Mouse (Mus musculus): ENCODE results near the gene Tbc1d1.
"Not testable (repeated sequence)": the region's sequence is repeated elsewhere in the genome, so short reads cannot be mapped to it uniquely, and the experiment has no call there.

Tbc1d1 gene

DNA sequence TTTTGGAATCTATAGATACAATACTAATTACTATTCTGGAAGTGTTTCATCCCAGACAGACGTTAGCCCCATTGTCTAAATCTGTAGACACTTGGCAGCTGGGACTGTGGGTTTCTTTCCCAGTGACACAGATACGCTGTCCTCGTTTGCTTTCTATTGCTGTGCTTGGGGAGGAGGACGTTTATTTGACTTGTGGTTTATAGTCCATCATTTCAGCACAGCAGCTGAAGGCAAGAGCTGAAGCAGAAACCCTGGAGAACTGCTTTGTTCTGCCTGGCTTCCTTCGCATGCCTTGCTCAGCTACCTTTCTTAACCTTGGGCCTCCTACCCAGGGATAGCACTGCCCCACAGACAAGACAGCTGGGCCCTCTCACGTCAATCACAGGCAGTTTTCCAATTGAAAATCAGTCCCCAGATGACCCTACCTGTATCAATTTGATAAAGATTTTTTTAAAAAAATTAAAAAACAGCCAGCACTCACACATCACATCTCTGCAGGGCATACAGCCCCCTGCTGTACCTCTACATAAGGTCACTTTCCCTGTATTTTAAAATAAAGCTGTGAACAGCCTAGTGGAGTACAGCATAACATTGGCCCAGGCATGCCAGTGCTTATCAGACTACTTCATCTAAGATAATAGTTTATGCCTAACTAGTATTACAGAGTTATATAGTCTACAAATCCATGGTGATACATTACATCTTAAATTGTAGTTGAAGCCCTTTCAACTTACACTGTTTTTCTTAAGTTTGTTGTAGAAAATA lies 158.4 kb downstream of the Tbc1d1 start:
- DNase-seq (ENCODE audit: low spot score) = peak; percentile 35

DNA sequence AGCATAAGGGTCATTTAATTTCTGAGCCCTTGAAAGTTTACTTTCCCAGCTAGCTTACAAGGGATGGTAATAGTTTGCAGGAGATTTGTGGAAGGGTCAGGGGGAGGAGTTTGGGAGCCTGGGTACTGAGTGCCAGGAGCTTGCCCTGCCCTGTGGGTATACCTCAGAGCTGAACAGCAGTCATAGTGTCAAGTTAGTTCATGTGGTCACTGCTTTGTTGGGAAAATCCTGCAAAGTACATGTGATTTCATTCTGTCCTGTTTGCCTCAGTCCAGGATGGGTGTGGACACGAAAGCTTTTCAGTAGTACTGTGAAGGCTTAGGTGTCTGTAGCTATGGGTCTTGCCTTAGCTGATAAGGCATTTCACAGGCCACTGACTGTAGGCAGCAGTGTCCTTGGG lies 159.0 kb downstream of the Tbc1d1 start:
- no peak for DNase-seq (ENCODE audit: low spot score)

- no peak for DNase-seq (ENCODE audit: low spot score)
These were observed 167.2 kb downstream of the Tbc1d1 start for GRCm38 (mm10) chr5:64323286-64323685.

DNA sequence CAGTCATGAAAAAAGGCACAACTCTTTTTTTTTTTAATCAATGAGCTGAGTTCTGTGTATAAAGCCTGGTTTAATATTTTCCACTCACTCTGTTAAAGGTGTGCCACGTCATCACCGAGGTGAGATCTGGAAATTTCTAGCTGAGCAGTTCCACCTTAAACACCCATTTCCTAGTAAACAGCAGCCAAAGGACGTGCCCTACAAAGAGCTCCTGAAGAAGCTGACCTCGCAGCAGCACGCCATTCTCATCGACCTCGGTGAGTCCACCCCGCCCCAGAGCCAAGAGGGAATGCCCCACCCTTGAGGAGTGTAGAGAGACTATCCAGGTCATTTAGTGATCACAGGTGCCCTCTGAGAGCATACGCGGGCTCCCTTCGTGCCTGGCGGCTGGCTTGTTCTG lies 168.2 kb downstream of the Tbc1d1 start:
- DNase-seq (ENCODE audit: low spot score) = no peak

- no peak for DNase-seq (ENCODE audit: low spot score)
These were observed 168.8 kb downstream of the Tbc1d1 start for GRCm38 (mm10) chr5:64324920-64325319.

DNA sequence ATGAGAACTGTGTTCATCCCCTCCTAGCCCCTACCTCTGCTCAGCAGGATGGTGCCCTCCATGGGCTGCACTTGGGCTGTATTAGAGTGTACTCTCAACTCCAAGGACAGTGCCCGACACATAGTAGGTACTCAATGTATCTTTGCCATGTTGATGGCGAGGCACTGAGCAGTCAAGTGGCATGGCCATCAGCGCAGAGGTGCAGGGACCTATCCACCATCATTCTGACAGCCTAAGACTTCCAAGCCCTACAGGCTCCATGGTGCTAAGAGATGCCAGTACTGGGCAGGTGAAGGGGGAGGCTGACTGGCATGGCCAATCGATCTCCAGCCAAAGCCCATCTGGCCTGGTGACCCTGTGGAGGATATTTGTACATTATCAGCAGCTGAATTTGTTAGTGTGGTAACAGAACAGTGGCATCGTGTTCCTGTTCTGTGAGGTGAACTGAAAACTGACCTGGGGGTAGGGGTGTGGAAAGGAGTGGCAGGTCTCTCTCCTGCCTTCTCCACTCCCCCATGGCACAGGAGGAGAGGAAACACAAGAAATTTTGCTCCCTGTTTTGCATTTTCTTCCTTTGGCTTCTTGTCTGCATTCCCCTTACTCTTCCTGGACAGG lies 169.7 kb downstream of the Tbc1d1 start:
- no peak for DNase-seq (ENCODE audit: low spot score)

- no peak for DNase-seq (ENCODE audit: low spot score)
These were observed 170.5 kb downstream of the Tbc1d1 start for GRCm38 (mm10) chr5:64326427-64327181.

DNA sequence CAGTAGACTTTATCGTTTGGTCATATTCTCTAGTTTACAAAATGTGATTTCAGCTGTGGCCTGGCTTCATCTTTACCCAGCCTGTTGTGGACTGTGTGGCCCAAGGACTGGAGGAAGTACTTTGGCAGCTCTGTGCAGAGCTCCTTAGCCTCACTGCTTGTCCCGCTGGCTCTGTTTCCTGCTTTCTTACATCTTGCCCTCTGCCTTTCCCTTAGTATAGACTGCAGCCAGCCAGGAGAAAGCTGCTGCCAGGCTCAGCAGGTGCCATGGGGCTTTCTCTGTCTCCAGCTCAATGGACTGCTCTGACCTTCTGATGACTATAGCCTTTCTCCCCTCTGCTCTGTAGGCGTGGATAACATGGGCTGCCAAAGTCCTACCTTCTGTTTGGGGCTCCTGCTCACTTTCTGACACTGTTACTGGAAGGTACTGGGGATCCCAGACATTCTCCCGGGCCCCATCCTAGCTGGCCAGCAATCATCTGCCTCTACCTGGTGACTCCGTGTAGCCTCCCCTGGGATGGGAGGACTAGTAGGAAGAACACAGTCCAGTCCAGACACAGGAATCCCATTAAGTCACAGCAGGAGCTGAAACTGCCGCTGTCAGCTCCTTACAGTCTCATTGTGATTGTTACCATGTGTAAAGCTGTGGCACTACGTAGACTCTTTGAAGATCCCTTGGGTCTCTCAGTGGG lies 171.3 kb downstream of the Tbc1d1 start:
- no peak for DNase-seq (ENCODE audit: low spot score)

DNA sequence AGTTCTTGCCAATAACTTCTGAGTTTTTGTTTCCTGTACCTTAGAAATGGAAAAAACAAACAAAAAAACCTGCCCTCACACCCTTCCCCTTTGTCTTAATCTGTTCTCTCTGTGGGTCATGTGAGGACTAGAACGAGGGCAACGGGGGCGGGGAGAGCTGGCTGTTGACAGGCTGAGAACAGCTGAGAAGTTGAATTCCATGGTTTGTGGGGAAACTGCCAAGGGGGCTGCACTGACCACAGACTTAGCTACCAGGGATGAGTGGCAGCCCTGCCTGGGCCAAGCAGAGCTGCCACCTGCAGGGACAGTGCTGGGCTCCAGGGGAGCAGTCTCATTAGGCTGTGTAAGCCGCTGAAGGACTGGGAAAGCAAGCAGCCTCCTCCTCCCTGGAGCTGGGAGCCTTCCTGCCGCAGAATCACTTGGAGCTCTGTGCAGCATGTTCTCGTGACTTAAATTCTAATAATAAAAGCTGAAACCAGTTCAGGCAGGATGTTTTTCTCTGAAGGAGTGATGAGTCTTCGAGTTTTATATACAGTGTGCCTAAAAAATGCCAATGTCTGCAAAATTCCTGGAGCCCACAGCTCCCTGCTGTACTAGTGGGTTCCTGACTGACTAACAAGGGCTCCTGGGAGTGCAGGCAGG lies 180.8 kb downstream of the Tbc1d1 start:
- DNase-seq (ENCODE audit: low spot score) = peak; percentile 24

GRCm38 (mm10) chr5:64338795-64339194 lies 182.7 kb downstream of the Tbc1d1 start:
- DNase-seq (ENCODE audit: low spot score) = not testable (repeated sequence)

- no peak for DNase-seq (ENCODE audit: low spot score)
These were observed 184.3 kb downstream of the Tbc1d1 start for GRCm38 (mm10) chr5:64340366-64340765.

DNA sequence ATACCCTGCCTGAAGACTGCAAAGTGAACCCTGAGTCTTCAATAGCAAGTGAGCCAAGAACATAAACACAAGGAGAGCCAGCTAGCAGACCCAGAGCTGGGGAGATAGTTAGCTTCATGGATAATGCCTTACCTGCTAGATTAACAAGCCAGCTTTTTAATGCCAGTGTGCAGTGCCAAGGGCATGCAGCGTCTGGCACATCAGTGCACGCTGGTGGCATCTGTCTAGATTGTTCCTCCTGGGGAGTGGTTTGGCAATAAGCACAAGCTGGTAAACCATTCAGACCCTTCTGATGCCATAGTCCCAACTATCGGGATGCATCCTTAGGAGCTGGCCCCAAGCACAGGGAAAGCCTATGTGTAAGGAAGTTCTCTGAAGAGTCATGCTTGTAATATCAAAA lies 185.6 kb downstream of the Tbc1d1 start:
- DNase-seq (ENCODE audit: low spot score) = no peak

- DNase-seq (ENCODE audit: low spot score) = no peak
These were observed 186.0 kb downstream of the Tbc1d1 start for GRCm38 (mm10) chr5:64342138-64342537.

DNA sequence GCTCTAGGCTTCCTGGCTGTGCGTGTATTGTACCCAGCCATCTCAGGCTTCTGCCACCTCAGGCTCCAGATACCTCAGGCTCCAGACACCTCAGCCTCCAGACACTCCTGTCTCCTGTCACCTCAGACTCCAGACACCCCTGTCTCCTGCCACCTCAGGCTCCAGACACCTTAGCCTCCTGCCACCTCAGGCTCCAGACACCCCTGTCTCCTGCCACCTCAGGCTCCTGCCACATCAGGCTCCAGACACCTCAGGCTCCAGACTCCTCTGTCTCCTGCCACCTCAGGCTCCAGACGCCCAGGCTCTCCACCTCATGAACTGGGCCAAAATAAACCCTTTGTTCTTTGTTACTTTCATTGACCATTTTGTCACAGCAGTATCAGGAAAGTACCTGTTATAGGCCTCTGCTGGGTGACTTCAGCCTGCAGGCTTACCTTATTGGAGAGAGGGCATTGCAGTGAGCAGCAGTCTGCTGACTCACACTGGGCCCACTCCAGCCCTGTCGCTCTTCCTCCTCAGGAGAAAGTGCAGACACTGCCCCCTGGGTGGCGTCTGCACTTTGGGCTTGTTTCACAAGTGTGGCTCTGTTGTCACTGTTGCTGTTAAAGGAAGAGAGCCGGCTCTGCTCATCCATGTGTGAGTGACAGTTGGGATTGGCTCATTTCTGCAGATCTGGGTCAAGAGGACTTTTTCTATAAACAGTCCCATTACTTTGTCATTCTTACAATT lies 188.0 kb downstream of the Tbc1d1 start:
- peak; percentile 45 for DNase-seq (ENCODE audit: low spot score)

- DNase-seq (ENCODE audit: low spot score) = no peak
These were observed 189.2 kb downstream of the Tbc1d1 start for GRCm38 (mm10) chr5:64345181-64345735.

- no peak for DNase-seq (ENCODE audit: low spot score)
These were observed 189.7 kb downstream of the Tbc1d1 start for GRCm38 (mm10) chr5:64345761-64346160.

GRCm38 (mm10) chr5:64346343-64346885 lies 190.3 kb downstream of the Tbc1d1 start:
- no peak for DNase-seq (ENCODE audit: low spot score)

DNA sequence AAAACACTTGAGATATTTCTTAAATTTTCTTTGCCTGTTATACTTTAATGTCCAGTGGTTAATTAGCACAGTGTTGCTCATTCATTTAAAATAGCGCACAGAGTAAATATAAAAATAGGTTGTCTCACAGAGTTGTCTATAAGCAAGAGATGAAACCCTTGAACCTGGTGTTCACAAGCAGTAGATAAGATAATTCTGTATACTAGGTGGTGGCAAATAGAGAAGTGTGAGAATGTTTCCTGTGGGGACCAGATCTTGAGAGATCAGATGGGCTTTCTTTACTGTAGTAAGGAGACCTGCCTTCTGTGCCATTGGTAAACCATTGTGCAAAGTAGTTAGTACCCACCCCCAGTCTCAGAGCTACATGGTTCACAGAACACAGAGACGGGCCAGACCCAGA lies 192.1 kb downstream of the Tbc1d1 start:
- no peak for DNase-seq (ENCODE audit: low spot score)

DNA sequence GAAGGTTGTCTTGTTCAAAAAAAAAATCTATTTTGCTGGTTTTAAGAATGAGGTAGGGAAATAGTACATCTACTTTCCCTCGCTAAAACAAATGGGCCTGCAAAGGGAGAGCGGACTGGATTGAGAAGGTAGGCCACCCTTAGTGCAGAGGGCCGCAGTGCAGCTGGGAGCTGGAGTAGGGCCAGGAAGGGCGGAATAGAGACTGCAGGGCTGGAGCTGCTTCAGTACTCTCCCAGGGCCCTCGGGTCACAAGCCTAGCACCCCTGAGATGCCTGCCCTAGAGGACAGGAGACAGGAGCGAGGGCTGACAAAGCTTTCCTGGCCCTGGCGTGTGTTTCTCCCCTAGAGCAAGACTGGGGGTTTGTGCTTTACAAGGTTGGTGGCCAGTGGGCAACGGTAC lies 192.7 kb downstream of the Tbc1d1 start:
- no peak for DNase-seq (ENCODE audit: low spot score)

- no peak for DNase-seq (ENCODE audit: low spot score)
These were observed 195.9 kb downstream of the Tbc1d1 start for GRCm38 (mm10) chr5:64351968-64352367.
